Mouse (Mus musculus): ENCODE measurements at regions not wholly inside any gene's neighbourhood (a gene's known extent, or its start where the extent isn't known, plus 50 kb on each side); places are given as distances from the start of the nearest gene placed in this dataset.

- Histone ChIP-seq H3K9ac (ENCODE audit: low read depth, low read length) (no peak overlapping the region), H3K79me2 (replicated peaks; ENCODE audit: control insufficient read depth, insufficient read depth, low read length) (no peaks in the 10 kb centered on the region), H3K27ac (no peak overlapping the region), H3K4me3 (no peak overlapping the region), H3K36me3 (ENCODE audit: control insufficient read depth, insufficient read depth, low read length) (no peaks in the 10 kb centered on the region), H3K4me1 (ENCODE audit: control insufficient read depth, insufficient read depth, low read length) (no peaks in the 10 kb centered on the region), H3K27me3 (ENCODE audit: control insufficient read depth, insufficient read depth, low read length) (no peaks in the 10 kb centered on the region)
- no peak for DNase-seq
- intact Hi-C loops (cut with DNase I), result no loop called here
- WGBS, result 82% methylated on average over 2 of the region's 2 CpGs
- TF ChIP-seq EP300 (IDR thresholded peaks at IDR 0.05; ENCODE audit: insufficient read depth, low read depth, low read length) (no peak), CTCF (IDR thresholded peaks at IDR 0.05) (no peak), POLR2A (IDR thresholded peaks at IDR 0.05; ENCODE audit: insufficient read depth, low read depth, low read length) (no peak)
These were observed 183.3 kb upstream of the Irx5 start for GRCm38 (mm10) chr8:92174106-92174505.

- intact Hi-C loops (cut with DNase I), result no loop called here
- H3K4me1 ChIP-seq (ENCODE audit: control insufficient read depth, insufficient read depth, low read length), result no peaks in the 10 kb centered on the region
- no peak for TF ChIP-seq CTCF (IDR thresholded peaks at IDR 0.05)
- TF ChIP-seq POLR2A (IDR thresholded peaks at IDR 0.05; ENCODE audit: insufficient read depth, low read depth, low read length), result no peak
- TF ChIP-seq EP300 (IDR thresholded peaks at IDR 0.05; ENCODE audit: insufficient read depth, low read depth, low read length), result no peak
- no peak overlapping the region for H3K4me3 ChIP-seq
- DNase-seq, result no peak
- 73% methylated on average over 2 of the region's 2 CpGs for WGBS
- H3K9ac ChIP-seq (ENCODE audit: low read depth, low read length), result no peak overlapping the region
- H3K79me2 ChIP-seq (replicated peaks; ENCODE audit: control insufficient read depth, insufficient read depth, low read length), result no peaks in the 10 kb centered on the region
- H3K27ac ChIP-seq, result no peak overlapping the region
- H3K36me3 ChIP-seq (ENCODE audit: control insufficient read depth, insufficient read depth, low read length), result no peaks in the 10 kb centered on the region
- no peaks in the 10 kb centered on the region for H3K27me3 ChIP-seq (ENCODE audit: control insufficient read depth, insufficient read depth, low read length)
These were observed 185.8 kb upstream of the Irx5 start for GRCm38 (mm10) chr8:92171578-92171977.

- Histone ChIP-seq H3K27me3 (ENCODE audit: control insufficient read depth, insufficient read depth, low read length) (no peaks in the 10 kb centered on the region), H3K79me2 (replicated peaks; ENCODE audit: control insufficient read depth, insufficient read depth, low read length) (no peaks in the 10 kb centered on the region), H3K4me1 (ENCODE audit: control insufficient read depth, insufficient read depth, low read length) (no peaks in the 10 kb centered on the region), H3K4me3 (no peak overlapping the region), H3K9ac (ENCODE audit: low read depth, low read length) (no peak overlapping the region), H3K36me3 (ENCODE audit: control insufficient read depth, insufficient read depth, low read length) (no peaks in the 10 kb centered on the region), H3K27ac (no peak overlapping the region)
- DNase-seq, result no peak
- TF ChIP-seq POLR2A (IDR thresholded peaks at IDR 0.05; ENCODE audit: insufficient read depth, low read depth, low read length), result no peak
- TF ChIP-seq EP300 (IDR thresholded peaks at IDR 0.05; ENCODE audit: insufficient read depth, low read depth, low read length), result no peak
- no peak for TF ChIP-seq CTCF (IDR thresholded peaks at IDR 0.05)
- WGBS, result 59% methylated on average over 4 of the region's 4 CpGs
- intact Hi-C loops (cut with DNase I), result no loop called here
These were observed 190.1 kb upstream of the Irx5 start for GRCm38 (mm10) chr8:92167340-92167783.

DNA sequence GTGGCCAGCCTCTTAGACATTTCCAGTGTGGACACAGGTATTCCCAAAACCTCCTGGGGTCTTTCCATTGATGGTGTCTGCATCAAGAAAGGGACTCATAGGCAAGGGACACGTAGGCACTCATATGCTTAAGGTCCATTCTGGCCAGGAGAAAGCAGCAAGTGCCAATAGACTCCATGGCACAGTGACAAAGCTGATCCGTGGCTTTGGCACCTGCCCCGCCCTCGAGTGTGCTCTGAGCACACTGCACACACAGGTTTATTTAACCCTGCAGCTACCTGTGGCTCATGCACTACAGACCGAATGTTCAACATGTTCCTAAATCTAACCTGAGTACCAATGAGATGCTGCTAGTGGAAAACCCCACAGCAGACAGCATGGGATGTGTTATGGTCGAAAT is 192.1 kb upstream of the Irx5 start:
- 74% methylated on average over 6 of the region's 6 CpGs for WGBS
- TF ChIP-seq CTCF (IDR thresholded peaks at IDR 0.05) (no peak), EP300 (IDR thresholded peaks at IDR 0.05; ENCODE audit: insufficient read depth, low read depth, low read length) (no peak), POLR2A (IDR thresholded peaks at IDR 0.05; ENCODE audit: insufficient read depth, low read depth, low read length) (no peak)

GRCm38 (mm10) chr8:92164496-92164895 is 192.9 kb upstream of the Irx5 start:
- Histone ChIP-seq H3K4me1 (ENCODE audit: control insufficient read depth, insufficient read depth, low read length) (no peaks in the 10 kb centered on the region), H3K36me3 (ENCODE audit: control insufficient read depth, insufficient read depth, low read length) (no peaks in the 10 kb centered on the region), H3K4me3 (no peak overlapping the region), H3K9ac (ENCODE audit: low read depth, low read length) (no peak overlapping the region), H3K79me2 (replicated peaks; ENCODE audit: control insufficient read depth, insufficient read depth, low read length) (no peaks in the 10 kb centered on the region), H3K27ac (no peak overlapping the region), H3K27me3 (ENCODE audit: control insufficient read depth, insufficient read depth, low read length) (no peaks in the 10 kb centered on the region)
- WGBS, result 89% methylated on average over 4 of the region's 4 CpGs
- TF ChIP-seq EP300 (IDR thresholded peaks at IDR 0.05; ENCODE audit: insufficient read depth, low read depth, low read length), result no peak
- no peak for TF ChIP-seq CTCF (IDR thresholded peaks at IDR 0.05)
- TF ChIP-seq POLR2A (IDR thresholded peaks at IDR 0.05; ENCODE audit: insufficient read depth, low read depth, low read length), result no peak
- DNase-seq, result no peak
- intact Hi-C loops (cut with DNase I), result no loop called here

More for the DNA sequence above, 192.1 kb upstream of the Irx5 start:
- no peaks in the 10 kb centered on the region for H3K79me2 ChIP-seq (replicated peaks; ENCODE audit: control insufficient read depth, insufficient read depth, low read length)
- H3K36me3 ChIP-seq (ENCODE audit: control insufficient read depth, insufficient read depth, low read length), result no peaks in the 10 kb centered on the region
- no peak overlapping the region for H3K9ac ChIP-seq (ENCODE audit: low read depth, low read length)
- H3K27me3 ChIP-seq (ENCODE audit: control insufficient read depth, insufficient read depth, low read length), result no peaks in the 10 kb centered on the region
- no peak for DNase-seq
- no peak overlapping the region for H3K4me3 ChIP-seq
- H3K4me1 ChIP-seq (ENCODE audit: control insufficient read depth, insufficient read depth, low read length), result no peaks in the 10 kb centered on the region
- no peak overlapping the region for H3K27ac ChIP-seq
- intact Hi-C loops (cut with DNase I), result no loop called here

DNA sequence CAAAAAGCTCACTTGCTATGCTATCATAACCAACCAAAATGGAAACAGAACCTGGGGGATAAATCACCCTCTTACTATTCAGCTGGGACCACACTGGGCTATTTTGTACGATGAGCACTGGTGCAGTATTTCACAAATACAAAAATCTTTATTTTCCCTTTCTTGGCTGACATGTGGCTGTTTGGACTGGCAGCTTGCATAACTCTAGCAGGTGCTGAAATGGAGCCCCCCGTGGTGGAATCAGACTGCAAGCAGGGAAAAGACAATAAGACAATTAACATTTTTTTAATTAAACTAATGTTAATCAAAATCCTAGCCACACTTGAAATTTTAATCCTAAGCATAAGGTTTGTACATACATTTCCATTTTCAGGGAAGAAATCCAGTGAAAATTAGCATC is 196.4 kb upstream of the Irx5 start:
- H3K36me3 ChIP-seq (ENCODE audit: control insufficient read depth, insufficient read depth, low read length), result no peaks in the 10 kb centered on the region
- H3K79me2 ChIP-seq (replicated peaks; ENCODE audit: control insufficient read depth, insufficient read depth, low read length), result no peaks in the 10 kb centered on the region
- intact Hi-C loops (cut with DNase I), result no loop called here
- H3K4me1 ChIP-seq (ENCODE audit: control insufficient read depth, insufficient read depth, low read length), result no peaks in the 10 kb centered on the region
- no peaks in the 10 kb centered on the region for H3K27me3 ChIP-seq (ENCODE audit: control insufficient read depth, insufficient read depth, low read length)
- no peak for TF ChIP-seq CTCF (IDR thresholded peaks at IDR 0.05)
- TF ChIP-seq POLR2A (IDR thresholded peaks at IDR 0.05; ENCODE audit: insufficient read depth, low read depth, low read length), result no peak
- no peak for TF ChIP-seq EP300 (IDR thresholded peaks at IDR 0.05; ENCODE audit: insufficient read depth, low read depth, low read length)
- H3K4me3 ChIP-seq, result no peak overlapping the region
- DNase-seq, result no peak
- no peak overlapping the region for H3K9ac ChIP-seq (ENCODE audit: low read depth, low read length)
- 67% methylated on average over 2 of the region's 2 CpGs for WGBS
- H3K27ac ChIP-seq, result no peak overlapping the region
